Mouse (Mus musculus) splenic B cell, adult 2 months (primary cell): ENCODE data around the gene Rab21.
"Not testable (repeated sequence)": the region's sequence is repeated elsewhere in the genome, so short reads cannot be mapped to it uniquely, and the experiment has no call there.

Experiments
- DNase-seq: peaks from one replicate; pipeline ENCODE4 v3.0.0-alpha.2; 2011; ENCODE audit warnings: low read depth, low spot score
- H3K27me3 ChIP-seq: 2 replicates; pipeline ENCODE4 v1.6.1; 2012; ENCODE audit warnings: mild to moderate bottlenecking, low read length, moderate library complexity, mixed read lengths; ENCODE audit not compliant: control insufficient read depth, poor library complexity, insufficient read depth, severe bottlenecking
- H3K36me3 ChIP-seq: 2 replicates; pipeline ENCODE4 v1.6.1; 2012; ENCODE audit warnings: mild to moderate bottlenecking, low read length, moderate library complexity, mixed read lengths; ENCODE audit not compliant: control insufficient read depth, poor library complexity, insufficient read depth, severe bottlenecking

Gene Rab21

GRCm38 (mm10) chr10:115342771-115343425, 27.5 kb upstream of the Rab21 start:
- Histone ChIP-seq H3K27me3 (no peaks in the 10 kb centered on the region), H3K36me3 (peaks cover 4% of the 10 kb centered on the region)
- no peak for DNase-seq

GRCm38 (mm10) chr10:115339820-115340328, 24.5 kb upstream of the Rab21 start:
- no peak for DNase-seq
- H3K27me3 ChIP-seq = no peaks in the 10 kb centered on the region

DNA sequence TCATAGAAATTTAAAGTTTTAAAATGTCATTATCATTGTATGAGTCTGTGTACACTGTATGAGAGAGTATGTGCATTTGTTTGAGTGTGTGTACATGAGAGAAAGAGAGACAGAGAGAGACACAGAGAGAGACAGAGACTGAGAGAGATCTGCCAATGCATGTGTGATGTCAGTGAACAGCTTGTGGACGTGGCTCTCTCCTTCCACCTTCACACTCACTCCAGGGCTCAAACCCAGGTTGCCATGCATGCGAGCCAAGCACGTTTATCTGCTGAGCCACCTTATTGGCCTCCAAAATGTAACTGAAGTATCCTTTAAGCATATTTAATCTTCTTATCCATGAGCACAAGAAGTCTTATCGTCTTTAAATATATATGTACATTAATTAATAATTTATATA, 21.5 kb upstream of the Rab21 start:
- DNase-seq = no peak
- Histone ChIP-seq H3K27me3 (peaks cover 1% of the 10 kb centered on the region; the same call in 1 of the 2 replicates), H3K36me3 (peaks cover 5% of the 10 kb centered on the region; the same call in 1 of the 2 replicates)

More at GRCm38 (mm10) chr10:115339820-115340328, 24.5 kb upstream of the Rab21 start:
- H3K36me3 ChIP-seq = peaks cover 8% of the 10 kb centered on the region

DNA sequence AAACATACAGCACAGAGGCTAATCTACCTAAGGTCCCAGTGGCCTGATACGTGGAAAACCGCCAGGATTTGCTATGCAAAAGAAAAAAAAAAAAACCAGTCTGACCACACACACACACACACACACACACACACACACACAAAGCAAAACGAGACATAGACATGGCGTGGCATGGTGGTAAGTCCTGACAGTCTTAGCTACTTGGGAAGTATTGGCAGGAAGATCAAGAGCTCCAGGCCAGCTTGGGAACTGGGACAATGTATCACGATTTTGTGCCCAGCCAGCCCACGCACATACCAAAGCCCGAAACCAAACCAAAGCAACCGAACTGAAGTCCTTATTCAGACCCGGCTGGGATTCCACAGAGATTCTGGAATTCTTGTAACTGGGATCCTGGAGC, 18.1 kb upstream of the Rab21 start:
- no peak for DNase-seq
- peaks cover 1% of the 10 kb centered on the region; the same call in 1 of the 2 replicates for H3K27me3 ChIP-seq
- peaks cover 4% of the 10 kb centered on the region; the same call in 1 of the 2 replicates for H3K36me3 ChIP-seq

- DNase-seq = no peak
- peaks cover 4% of the 10 kb centered on the region; the same call in 1 of the 2 replicates for H3K36me3 ChIP-seq
- peaks cover 1% of the 10 kb centered on the region; the same call in 1 of the 2 replicates for H3K27me3 ChIP-seq
Measured at GRCm38 (mm10) chr10:115332997-115333396, 17.6 kb upstream of the Rab21 start.

DNA sequence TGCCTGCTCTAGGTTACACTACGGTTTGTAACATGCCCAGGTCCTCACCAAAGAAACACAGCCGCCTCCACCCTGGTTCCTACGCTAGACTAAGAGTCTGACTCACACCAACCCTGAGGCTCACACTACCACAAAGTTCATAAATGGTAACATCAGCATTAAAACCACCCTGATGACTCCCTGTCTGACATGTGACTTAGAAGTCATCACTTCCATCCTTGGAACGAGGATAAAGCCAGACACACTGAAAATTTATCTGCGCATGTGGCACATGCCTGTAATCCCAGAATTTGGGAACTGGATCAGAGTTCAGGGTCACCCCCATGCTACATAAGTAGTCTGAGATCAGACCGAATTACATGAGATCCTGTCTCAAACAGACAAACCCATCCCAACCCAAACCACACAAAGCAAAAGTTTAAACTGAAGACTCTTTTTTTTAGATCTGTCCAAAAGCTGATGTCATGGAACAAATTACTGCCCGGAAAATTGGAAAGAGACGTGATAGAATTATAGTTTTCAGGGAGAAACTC, 17.1 kb upstream of the Rab21 start:
- no peak for DNase-seq
- peaks cover 3% of the 10 kb centered on the region; the same call in 1 of the 2 replicates for H3K36me3 ChIP-seq
- H3K27me3 ChIP-seq = peaks cover 1% of the 10 kb centered on the region; the same call in 1 of the 2 replicates

GRCm38 (mm10) chr10:115329010-115329530, 13.7 kb upstream of the Rab21 start:
- Histone ChIP-seq H3K36me3 (no peaks in the 10 kb centered on the region), H3K27me3 (no peaks in the 10 kb centered on the region)
- DNase-seq = no peak

DNA sequence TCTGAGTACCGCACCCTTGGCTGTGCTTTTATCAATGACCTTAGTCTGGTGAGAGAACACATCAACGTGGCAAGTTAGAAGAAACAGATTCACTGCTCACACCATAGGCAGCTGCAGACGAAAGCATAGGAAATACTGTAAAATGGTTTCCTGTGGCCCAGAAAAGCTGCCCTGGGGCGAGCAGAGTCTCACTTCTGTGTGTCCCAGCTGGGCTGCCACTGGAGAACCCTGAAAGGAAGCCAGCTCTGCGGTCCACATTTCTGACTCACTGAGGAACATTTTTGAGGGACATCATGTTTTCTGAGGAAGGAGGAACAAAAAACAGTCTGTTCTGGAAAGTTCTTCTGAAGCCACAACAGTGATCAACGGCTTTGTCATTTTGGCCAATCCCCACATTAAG, 13.1 kb upstream of the Rab21 start:
- DNase-seq = no peak
- Histone ChIP-seq H3K27me3 (no peaks in the 10 kb centered on the region), H3K36me3 (no peaks in the 10 kb centered on the region)

GRCm38 (mm10) chr10:115323295-115323694, 7.9 kb upstream of the Rab21 start:
- peak; percentile 83 for DNase-seq
- Histone ChIP-seq H3K27me3 (no peaks in the 10 kb centered on the region), H3K36me3 (no peaks in the 10 kb centered on the region)

DNA sequence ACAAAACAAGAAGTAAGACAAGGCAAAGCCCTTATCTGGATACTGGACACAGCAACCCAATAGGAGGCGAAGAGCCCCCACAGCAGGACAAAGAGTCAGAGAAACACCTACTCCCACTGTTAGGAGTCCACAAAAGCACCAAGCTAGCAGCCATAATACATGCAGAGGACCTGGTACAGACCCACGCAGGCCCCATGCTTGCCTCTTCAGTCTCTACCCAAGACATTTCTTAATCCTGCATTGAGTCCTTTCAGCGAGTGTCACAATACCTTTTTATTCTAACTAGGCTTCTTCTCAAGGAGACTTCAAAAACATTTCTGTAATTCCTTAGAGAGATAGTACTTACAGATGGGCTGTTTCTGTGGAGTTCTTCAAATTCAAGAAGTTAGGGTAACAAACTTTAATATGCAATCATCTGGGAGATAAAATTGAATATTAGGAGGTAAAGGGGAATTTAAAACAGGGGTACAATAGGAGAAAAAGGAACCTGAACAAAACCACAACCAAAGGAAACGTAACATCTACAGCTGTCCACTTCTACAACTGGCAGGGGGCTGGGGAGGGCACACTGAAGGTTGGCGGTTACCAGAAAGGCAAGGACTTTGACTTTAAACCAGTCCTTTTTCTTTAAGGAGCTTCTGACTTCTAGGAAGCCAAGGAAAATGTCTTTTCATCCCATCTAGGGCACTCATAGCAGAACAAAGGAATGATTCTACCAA, 6.1 kb upstream of the Rab21 start:
- no peaks in the 10 kb centered on the region for H3K27me3 ChIP-seq
- no peaks in the 10 kb centered on the region for H3K36me3 ChIP-seq
- DNase-seq = no peak

GRCm38 (mm10) chr10:115318388-115318787, 3.0 kb upstream of the Rab21 start:
- H3K36me3 ChIP-seq, H3K27me3 ChIP-seq, DNase-seq: not testable (repeated sequence)

- no peaks in the 10 kb centered on the region; the same call in 1 of the 2 replicates for H3K36me3 ChIP-seq
- H3K27me3 ChIP-seq = no peaks in the 10 kb centered on the region
- no peak for DNase-seq
Measured at GRCm38 (mm10) chr10:115316313-115316712, 919 bp upstream of the Rab21 start.

DNA sequence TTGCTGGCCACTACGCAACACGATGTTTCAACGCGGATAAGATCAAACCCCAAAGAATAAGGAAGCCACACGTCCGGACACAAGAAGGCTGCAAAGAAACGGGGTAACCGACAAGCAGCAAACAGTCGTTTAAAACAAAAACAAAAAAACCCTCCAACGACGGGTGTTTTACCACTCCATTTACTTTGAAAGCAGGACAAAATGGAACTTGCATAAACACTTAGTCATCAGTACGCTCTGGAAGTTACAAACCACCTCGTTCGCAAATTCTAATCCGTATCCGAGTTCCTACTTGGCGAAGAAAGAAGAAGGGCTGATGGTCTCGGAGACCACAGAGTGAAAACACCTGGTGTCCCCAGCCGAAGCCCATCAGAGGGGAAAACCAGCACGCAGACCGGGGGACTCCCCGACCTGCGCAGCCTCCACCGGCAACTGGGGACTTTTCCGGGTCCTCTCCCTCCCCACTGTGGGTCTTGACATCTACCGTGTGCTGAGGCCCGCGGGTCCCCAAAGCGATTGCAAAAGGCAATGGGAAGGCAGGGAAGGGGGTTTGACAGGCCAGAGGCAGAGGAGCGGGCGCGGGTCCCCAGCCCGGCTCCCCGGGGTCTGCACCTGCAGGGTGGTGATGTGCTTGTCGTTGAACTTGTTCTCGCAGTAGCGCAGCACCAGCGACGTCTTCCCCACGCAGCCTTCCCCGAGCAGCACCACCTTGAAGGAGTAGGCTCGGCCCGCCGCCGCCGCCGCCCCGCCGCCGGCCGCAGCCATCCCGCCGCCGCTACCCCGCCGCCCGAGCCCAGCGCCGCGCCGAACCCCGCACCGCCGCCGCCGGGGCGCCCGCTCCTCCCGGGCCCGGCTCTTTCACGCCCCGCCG, 577 bp downstream of the Rab21 start:
- Histone ChIP-seq H3K36me3 (no peaks in the 10 kb centered on the region; the same call in 1 of the 2 replicates), H3K27me3 (no peaks in the 10 kb centered on the region)
- DNase-seq = peak; percentile 90

DNA sequence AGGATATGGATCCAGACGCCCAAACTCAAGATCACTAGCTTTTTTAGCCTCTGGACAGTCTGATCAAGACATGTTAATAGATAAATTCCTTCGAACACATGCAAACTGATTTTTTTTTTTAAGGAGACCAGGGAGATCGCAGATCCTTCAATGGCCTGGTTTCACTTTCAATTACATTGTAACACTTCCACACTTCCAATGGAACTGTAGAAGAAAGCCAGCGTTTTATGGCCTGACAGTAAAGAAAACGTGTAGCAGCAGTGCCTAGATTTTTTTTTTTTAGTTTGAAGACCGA, 1.2 kb downstream of the Rab21 start:
- DNase-seq = peak; percentile 27
- H3K27me3 ChIP-seq = no peaks in the 10 kb centered on the region
- no peaks in the 10 kb centered on the region; the same call in 1 of the 2 replicates for H3K36me3 ChIP-seq
